Mouse (Mus musculus): ENCODE data around the gene Abcc12. TPM values are rescaled to one million over a fixed set of nuclear protein-coding genes. Genes with fewer than 3 reads are reported as not detected.

The Abcc12 gene
- polyA plus RNA-seq, 1 experiment from 2014 or later: 0.20 TPM

DNA sequence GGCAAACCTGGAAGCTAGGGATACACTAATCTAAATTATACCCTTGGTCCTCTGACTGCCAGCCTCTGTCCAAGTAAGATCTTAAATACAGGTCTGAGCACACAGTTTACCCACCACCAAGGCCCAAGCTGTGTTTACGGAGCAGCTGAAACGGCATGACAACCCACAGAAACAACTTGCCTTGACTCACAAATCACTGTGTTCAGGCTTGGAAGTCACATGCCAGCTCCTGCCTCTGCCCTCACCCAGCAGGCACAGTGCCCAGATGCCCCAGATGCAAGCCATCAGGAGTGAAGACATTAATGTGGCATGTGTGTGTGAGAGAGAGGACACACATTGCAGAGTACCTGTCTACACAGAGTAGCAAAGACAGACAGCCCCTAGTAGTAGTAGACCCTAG, 136.7 kb downstream of the Abcc12 start:
- no peak for ATAC-seq (ENCODE audit: insufficient number of reproducible peaks, low FRiP score, low TSS enrichment, low read depth)
- Histone ChIP-seq H3K9me3 (no peaks in the 10 kb centered on the region), H3K4me2 (no peak overlapping the region), H3K4me1 (peaks cover 4% of the 10 kb centered on the region; the same call in 1 of the 2 replicates), H3K27me3 (no peaks in the 10 kb centered on the region), H3K27ac (no peak overlapping the region), H3K4me3 (no peak overlapping the region), H3K36me3 (no peaks in the 10 kb centered on the region), H3K9ac (no peak overlapping the region)
- whole genome bisulfite sequencing: 66% methylated on average over 2 of the region's 2 CpGs

DNA sequence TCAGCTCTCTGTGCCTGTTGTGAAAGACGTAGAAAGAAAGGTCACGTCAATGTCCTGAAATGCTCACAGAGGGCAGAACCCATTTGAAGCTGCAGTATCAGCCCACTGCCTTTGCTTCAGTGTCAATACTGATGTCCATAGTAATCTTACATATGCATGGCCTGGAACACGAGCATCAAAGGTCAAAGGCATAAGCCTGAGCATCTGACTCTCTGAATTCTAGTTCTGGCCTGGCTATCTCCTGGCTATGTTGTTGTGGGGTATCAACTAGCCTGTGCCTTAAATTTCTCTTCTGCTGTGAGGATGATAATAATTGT, 141.5 kb downstream of the Abcc12 start:
- Histone ChIP-seq H3K4me3 (no peak overlapping the region), H3K27ac (no peak overlapping the region), H3K4me1 (no peaks in the 10 kb centered on the region), H3K27me3 (no peaks in the 10 kb centered on the region), H3K4me2 (no peak overlapping the region), H3K9ac (no peak overlapping the region), H3K9me3 (no peaks in the 10 kb centered on the region), H3K36me3 (no peaks in the 10 kb centered on the region)
- 86% methylated on average over 3 of the region's 3 CpGs for whole genome bisulfite sequencing
- no peak for ATAC-seq (ENCODE audit: insufficient number of reproducible peaks, low FRiP score, low TSS enrichment, low read depth)

DNA sequence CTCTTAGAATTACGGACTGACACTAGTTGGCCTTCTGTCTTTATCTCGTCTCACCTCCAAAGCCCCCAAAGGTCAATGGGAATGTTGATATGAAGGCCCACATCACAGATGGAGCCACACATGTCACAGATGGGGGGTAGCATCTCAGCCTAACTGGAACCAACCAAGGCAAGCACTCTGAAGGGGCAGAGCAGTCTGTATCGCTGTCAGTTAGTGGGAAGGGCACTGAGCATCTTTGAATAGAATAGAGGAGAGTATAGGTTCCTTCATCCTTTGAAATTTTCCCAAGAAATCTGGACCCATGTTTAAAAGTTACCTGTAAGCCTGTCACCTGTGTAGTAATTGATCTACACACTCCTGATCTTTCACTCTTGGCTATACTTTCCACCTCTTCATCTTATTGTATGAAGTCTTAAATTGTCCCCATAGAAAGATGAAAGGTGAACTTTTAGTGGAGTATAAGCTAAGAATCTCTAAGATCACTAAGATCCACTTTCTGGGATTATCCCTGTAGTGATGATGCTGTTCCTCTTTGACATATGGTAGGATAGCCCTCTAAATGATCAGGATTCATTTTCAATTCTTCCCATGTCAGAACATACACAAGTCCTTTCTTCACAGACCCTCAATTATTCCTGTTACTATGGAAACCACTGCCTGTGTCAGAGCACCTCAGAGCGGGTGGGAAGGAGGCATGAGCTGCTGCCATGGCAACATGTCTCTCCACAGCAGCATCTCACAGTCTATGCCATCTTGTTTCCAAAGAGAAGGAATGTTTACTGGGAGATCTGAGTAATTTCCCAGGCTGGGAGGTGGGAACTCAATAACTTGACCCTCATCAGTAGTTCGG, 142.1 kb downstream of the Abcc12 start:
- Histone ChIP-seq H3K4me3 (no peak overlapping the region), H3K27me3 (no peaks in the 10 kb centered on the region), H3K9ac (no peak overlapping the region), H3K27ac (no peak overlapping the region), H3K4me2 (no peak overlapping the region), H3K9me3 (no peaks in the 10 kb centered on the region), H3K4me1 (no peaks in the 10 kb centered on the region), H3K36me3 (no peaks in the 10 kb centered on the region)
- no peak for ATAC-seq (ENCODE audit: insufficient number of reproducible peaks, low FRiP score, low TSS enrichment, low read depth)
- 73% methylated on average over 5 of the region's 5 CpGs for WGBS

GRCm38 (mm10) chr8:86437418-86437817, 143.1 kb downstream of the Abcc12 start:
- Histone ChIP-seq H3K9ac (no peak overlapping the region), H3K4me3 (no peak overlapping the region)
- 84% methylated on average over 1 of the region's 1 CpGs for WGBS

More at GRCm38 (mm10) chr8:86437418-86437817, 143.1 kb downstream of the Abcc12 start:
- no peaks in the 10 kb centered on the region for H3K4me1 ChIP-seq
- H3K9me3 ChIP-seq: no peaks in the 10 kb centered on the region
- H3K27ac ChIP-seq: no peak overlapping the region
- H3K4me2 ChIP-seq: no peak overlapping the region
- no peak for ATAC-seq (ENCODE audit: insufficient number of reproducible peaks, low FRiP score, low TSS enrichment, low read depth)
- no peaks in the 10 kb centered on the region for H3K27me3 ChIP-seq
- no peaks in the 10 kb centered on the region for H3K36me3 ChIP-seq

Small RNAs within 50 kb of the gene (microRNA-seq; reads per million reads assigned to microRNA genes)
- gene Gm44348: not detected

Other genes with a start within 250 kb of the Abcc12 start
- 53.3 and 56.3 TPM in 2 replicates for gene Lonp2, start 43.4 kb upstream of the Abcc12 start, polyA plus RNA-seq (2015; fragmentation: Nextera tagmentation; extraction: Ambion mirVana)
- gene Gm10638, start 165.0 kb upstream of the Abcc12 start, polyA plus RNA-seq (2015; fragmentation: Nextera tagmentation; extraction: Ambion mirVana): 4.0 and 4.4 TPM in 2 replicates
- 38.6 and 41.6 TPM in 2 replicates for gene Siah1a, start 165.2 kb upstream of the Abcc12 start, polyA plus RNA-seq (2015; fragmentation: Nextera tagmentation; extraction: Ambion mirVana)

Data from limb, embryonic 15.5 days (tissue).